Mouse (Mus musculus): ENCODE data around the gene Ptgfr. TPM values are rescaled to one million over a fixed set of nuclear protein-coding genes. Genes with fewer than 3 reads are reported as not detected.

Ptgfr gene
- polyA plus RNA-seq, 1 experiment from 2014 or later, result 11.0 TPM

- Histone ChIP-seq H3K9me3 (no peaks in the 10 kb centered on the region), H3K27ac (peak overlapping the region; percentile 55; the same call in 1 of the 2 replicates), H3K4me2 (peak overlapping the region; percentile 80), H3K4me1 (peaks cover 17% of the 10 kb centered on the region), H3K27me3 (peaks cover 29% of the 10 kb centered on the region), H3K9ac (peak overlapping the region; percentile 75), H3K4me3 (peak overlapping the region; percentile 54), H3K36me3 (no peaks in the 10 kb centered on the region)
- ATAC-seq (ENCODE audit: insufficient number of reproducible peaks, insufficient read depth, low FRiP score, low TSS enrichment, low read depth), result peak; percentile 22; the same call in 1 of the 2 replicates
- WGBS, result 6% methylated on average over 5 of the region's 5 CpGs
Measured at GRCm38 (mm10) chr3:151836451-151836850, 979 bp downstream of the Ptgfr start.

DNA sequence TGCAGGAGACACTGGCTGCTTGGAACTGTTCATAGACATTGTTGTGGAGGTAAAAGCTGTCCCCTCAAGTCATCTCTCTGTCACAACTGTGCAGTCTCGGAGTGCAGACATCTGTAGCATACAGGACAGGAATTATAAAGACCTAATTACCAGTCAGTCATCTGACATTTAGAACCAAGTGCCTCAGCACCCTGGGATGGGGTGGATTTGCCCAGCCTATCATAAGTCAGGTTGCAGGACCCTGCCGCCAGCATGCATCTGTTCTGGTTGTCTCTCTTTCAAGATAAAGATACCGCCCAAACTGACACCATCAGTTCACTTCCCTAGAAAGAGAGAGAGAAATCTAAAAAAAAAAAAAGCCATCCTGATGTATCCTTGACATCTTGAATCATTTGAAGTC is 1.6 kb downstream of the Ptgfr start:
- H3K4me2 ChIP-seq, result peak overlapping the region; percentile 80
- WGBS, result 60% methylated on average over 3 of the region's 3 CpGs

DNA sequence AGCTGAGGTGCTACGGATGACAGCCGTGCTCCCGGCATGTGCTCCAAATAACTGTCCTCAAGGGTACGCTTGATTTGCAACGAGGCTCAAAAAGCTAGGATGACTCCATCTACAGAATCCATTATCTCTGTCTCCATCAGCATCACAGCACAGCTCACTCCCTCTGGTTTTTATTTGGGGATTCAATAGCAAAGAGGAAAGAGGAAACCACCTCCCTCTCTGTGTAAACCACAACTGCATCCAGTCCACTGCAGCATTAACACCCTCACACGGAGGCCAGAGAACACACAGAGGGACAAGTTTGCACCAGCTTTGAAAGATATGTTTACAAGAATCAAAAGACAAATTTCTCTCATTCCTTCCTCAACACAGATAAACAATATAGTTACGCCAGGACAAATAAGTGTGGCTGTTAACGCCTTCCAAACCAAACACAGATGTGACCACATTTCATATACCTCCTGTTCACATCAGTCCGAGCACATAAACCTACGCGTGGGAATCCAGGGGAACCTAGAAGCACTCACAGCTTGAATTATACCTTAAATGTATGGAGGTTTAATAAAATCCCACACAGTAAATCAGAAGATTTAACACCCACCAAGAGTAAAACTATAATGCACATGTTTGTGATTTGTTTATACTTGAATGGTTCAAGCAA is 9.3 kb downstream of the Ptgfr start:
- 48% methylated on average over 11 of the region's 11 CpGs for WGBS
- H3K27ac ChIP-seq, result no peak overlapping the region
- H3K4me1 ChIP-seq, result peaks cover 7% of the 10 kb centered on the region
- H3K9me3 ChIP-seq, result no peaks in the 10 kb centered on the region
- no peaks in the 10 kb centered on the region for H3K27me3 ChIP-seq
- no peak for ATAC-seq (ENCODE audit: insufficient number of reproducible peaks, insufficient read depth, low FRiP score, low TSS enrichment, low read depth)
- no peaks in the 10 kb centered on the region for H3K36me3 ChIP-seq
- H3K4me3 ChIP-seq, result no peak overlapping the region
- H3K9ac ChIP-seq, result no peak overlapping the region
- no peak overlapping the region for H3K4me2 ChIP-seq

More for the DNA sequence above, 1.6 kb downstream of the Ptgfr start:
- H3K4me1 ChIP-seq, result peaks cover 17% of the 10 kb centered on the region
- H3K36me3 ChIP-seq, result no peaks in the 10 kb centered on the region
- H3K9ac ChIP-seq, result no peak overlapping the region
- no peak for ATAC-seq (ENCODE audit: insufficient number of reproducible peaks, insufficient read depth, low FRiP score, low TSS enrichment, low read depth)
- H3K27ac ChIP-seq, result no peak overlapping the region
- no peaks in the 10 kb centered on the region for H3K9me3 ChIP-seq
- peak overlapping the region; percentile 54; the same call in 1 of the 2 replicates for H3K4me3 ChIP-seq
- H3K27me3 ChIP-seq, result peaks cover 29% of the 10 kb centered on the region

DNA sequence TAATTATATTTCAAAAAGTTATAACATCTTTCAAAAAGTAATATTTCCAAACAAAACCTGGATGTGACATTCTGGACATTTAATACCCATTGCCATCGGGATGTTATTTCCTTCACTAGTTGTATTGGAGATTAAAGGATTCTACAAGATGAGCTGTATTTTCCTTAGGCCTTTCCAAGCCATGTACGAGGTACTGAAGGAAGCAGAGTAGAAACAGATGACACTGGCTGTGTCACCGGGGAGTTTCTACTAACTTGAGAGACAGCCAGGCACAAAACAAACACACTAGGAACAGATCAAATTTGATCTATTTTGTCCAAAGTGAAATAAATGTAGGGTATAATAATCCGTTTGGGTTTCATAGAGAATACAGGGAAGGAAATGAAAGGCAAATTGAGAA is 17.6 kb downstream of the Ptgfr start:
- Histone ChIP-seq H3K36me3 (no peaks in the 10 kb centered on the region), H3K4me2 (no peak overlapping the region), H3K4me1 (no peaks in the 10 kb centered on the region), H3K9me3 (no peaks in the 10 kb centered on the region), H3K4me3 (no peak overlapping the region), H3K27me3 (no peaks in the 10 kb centered on the region), H3K27ac (no peak overlapping the region), H3K9ac (no peak overlapping the region)
- 49% methylated on average over 4 of the region's 4 CpGs for WGBS
- ATAC-seq (ENCODE audit: insufficient number of reproducible peaks, insufficient read depth, low FRiP score, low TSS enrichment, low read depth), result no peak

DNA sequence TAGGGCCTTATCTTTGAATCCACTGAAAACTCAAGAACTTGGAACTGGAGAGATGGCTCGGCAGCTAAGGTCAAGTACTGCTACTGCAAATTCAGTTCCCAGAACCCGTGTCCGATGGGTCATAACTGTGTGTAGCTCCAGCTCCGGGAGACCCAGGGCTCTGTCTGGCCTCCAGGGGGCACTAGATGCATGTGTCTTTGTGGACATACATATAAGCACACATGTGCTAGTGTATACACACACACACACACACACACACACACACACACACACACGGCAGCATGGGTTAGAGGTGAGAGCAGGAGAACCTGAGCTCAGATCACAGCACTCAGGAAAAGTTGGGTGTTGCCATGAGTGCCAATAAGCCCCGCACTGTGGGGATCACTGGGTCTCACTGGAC is 19.2 kb downstream of the Ptgfr start:
- H3K4me2 ChIP-seq, result no peak overlapping the region
- no peak overlapping the region for H3K4me3 ChIP-seq
- no peaks in the 10 kb centered on the region for H3K36me3 ChIP-seq
- ATAC-seq (ENCODE audit: insufficient number of reproducible peaks, insufficient read depth, low FRiP score, low TSS enrichment, low read depth), result no peak
- H3K27me3 ChIP-seq, result no peaks in the 10 kb centered on the region
- 78% methylated on average over 6 of the region's 6 CpGs for WGBS
- H3K27ac ChIP-seq, result no peak overlapping the region
- no peaks in the 10 kb centered on the region for H3K4me1 ChIP-seq
- no peak overlapping the region for H3K9ac ChIP-seq
- no peaks in the 10 kb centered on the region for H3K9me3 ChIP-seq

- Histone ChIP-seq H3K27me3 (no peaks in the 10 kb centered on the region), H3K9me3 (no peaks in the 10 kb centered on the region), H3K36me3 (no peaks in the 10 kb centered on the region), H3K4me1 (no peaks in the 10 kb centered on the region), H3K27ac (no peak overlapping the region), H3K4me2 (no peak overlapping the region), H3K4me3 (no peak overlapping the region), H3K9ac (no peak overlapping the region)
- no peak for ATAC-seq (ENCODE audit: insufficient number of reproducible peaks, insufficient read depth, low FRiP score, low TSS enrichment, low read depth)
- 57% methylated on average over 2 of the region's 2 CpGs for WGBS
Measured at GRCm38 (mm10) chr3:151808613-151809012, 28.8 kb downstream of the Ptgfr start.

- Histone ChIP-seq H3K27ac (no peak overlapping the region), H3K4me2 (no peak overlapping the region), H3K36me3 (no peaks in the 10 kb centered on the region), H3K9ac (no peak overlapping the region), H3K4me1 (no peaks in the 10 kb centered on the region), H3K9me3 (no peaks in the 10 kb centered on the region), H3K4me3 (no peak overlapping the region), H3K27me3 (no peaks in the 10 kb centered on the region)
- no peak for ATAC-seq (ENCODE audit: insufficient number of reproducible peaks, insufficient read depth, low FRiP score, low TSS enrichment, low read depth)
- WGBS, result 79% methylated on average over 8 of the region's 8 CpGs
Measured at GRCm38 (mm10) chr3:151788622-151789021, 48.8 kb downstream of the Ptgfr start.

- no peak for ATAC-seq (ENCODE audit: insufficient number of reproducible peaks, insufficient read depth, low FRiP score, low TSS enrichment, low read depth)
- no peaks in the 10 kb centered on the region for H3K9me3 ChIP-seq
- 63% methylated on average over 4 of the region's 4 CpGs for WGBS
- H3K27ac ChIP-seq, result no peak overlapping the region
- H3K27me3 ChIP-seq, result no peaks in the 10 kb centered on the region
- peaks cover 3% of the 10 kb centered on the region; the same call in 1 of the 2 replicates for H3K4me1 ChIP-seq
- no peak overlapping the region for H3K4me2 ChIP-seq
- no peak overlapping the region for H3K9ac ChIP-seq
- H3K36me3 ChIP-seq, result no peaks in the 10 kb centered on the region
- no peak overlapping the region for H3K4me3 ChIP-seq
Measured at GRCm38 (mm10) chr3:151775089-151775488, 62.3 kb downstream of the Ptgfr start.

- H3K9ac ChIP-seq, result no peak overlapping the region
- no peaks in the 10 kb centered on the region for H3K9me3 ChIP-seq
- H3K27me3 ChIP-seq, result no peaks in the 10 kb centered on the region
- H3K27ac ChIP-seq, result no peak overlapping the region
- ATAC-seq (ENCODE audit: insufficient number of reproducible peaks, insufficient read depth, low FRiP score, low TSS enrichment, low read depth), result no peak
- 52% methylated on average over 3 of the region's 3 CpGs for WGBS
- H3K4me1 ChIP-seq, result no peaks in the 10 kb centered on the region
- H3K36me3 ChIP-seq, result no peaks in the 10 kb centered on the region
- no peak overlapping the region for H3K4me2 ChIP-seq
- no peak overlapping the region for H3K4me3 ChIP-seq
Measured at GRCm38 (mm10) chr3:151771074-151771473, 66.4 kb downstream of the Ptgfr start.

DNA sequence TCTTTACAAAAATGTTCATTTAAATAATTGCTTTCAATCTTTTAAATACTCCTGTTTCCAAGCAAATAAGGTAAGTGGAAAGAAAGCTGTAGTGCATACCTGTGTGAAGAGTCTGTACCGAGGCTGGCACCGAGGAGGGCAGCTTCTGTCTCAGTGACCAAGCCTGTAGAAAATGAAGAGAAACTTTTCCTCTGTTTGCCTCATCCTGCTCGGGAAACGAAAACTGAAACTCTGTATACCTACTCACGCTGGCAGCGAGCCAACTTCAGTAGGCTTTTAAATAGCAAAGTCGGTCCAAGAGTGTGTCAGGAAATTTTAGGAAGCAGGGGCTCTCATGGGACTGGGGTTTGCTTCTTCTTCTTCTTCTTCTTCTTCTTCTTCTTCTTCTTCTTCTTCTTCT is 87.7 kb downstream of the Ptgfr start, which contains the start of gene Ifi44:
Gene Ifi44, minus strand, starts transcription at position 224 of the 400 bp plus-strand sequence.
- WGBS, result 46% methylated on average over 7 of the region's 7 CpGs
- no peaks in the 10 kb centered on the region for H3K9me3 ChIP-seq
- no peaks in the 10 kb centered on the region for H3K27me3 ChIP-seq
- H3K4me2 ChIP-seq, result 0 out of 2 replicates have a peak within 1 kb of the TSS, but pooled peaks have one; percentile 11
- H3K4me1 ChIP-seq, result no peaks in the 10 kb centered on the region
- no peak within 1 kb of the TSS for H3K27ac ChIP-seq
- H3K9ac ChIP-seq, result no peak within 1 kb of the TSS
- no peak within 1 kb of the TSS for H3K4me3 ChIP-seq
- ATAC-seq (ENCODE audit: insufficient number of reproducible peaks, insufficient read depth, low FRiP score, low TSS enrichment, low read depth), result no peak
- H3K36me3 ChIP-seq, result no peaks in the 10 kb centered on the region

- Histone ChIP-seq H3K27ac (no peak overlapping the region), H3K9ac (no peak overlapping the region), H3K4me3 (no peak overlapping the region), H3K27me3 (no peaks in the 10 kb centered on the region), H3K4me2 (no peak overlapping the region), H3K4me1 (no peaks in the 10 kb centered on the region), H3K36me3 (no peaks in the 10 kb centered on the region), H3K9me3 (no peaks in the 10 kb centered on the region)
- WGBS, result 82% methylated on average over 1 of the region's 1 CpGs
- no peak for ATAC-seq (ENCODE audit: insufficient number of reproducible peaks, insufficient read depth, low FRiP score, low TSS enrichment, low read depth)
Measured at GRCm38 (mm10) chr3:151748514-151748913, 88.9 kb downstream of the Ptgfr start.
